In the genomic region with DNA sequence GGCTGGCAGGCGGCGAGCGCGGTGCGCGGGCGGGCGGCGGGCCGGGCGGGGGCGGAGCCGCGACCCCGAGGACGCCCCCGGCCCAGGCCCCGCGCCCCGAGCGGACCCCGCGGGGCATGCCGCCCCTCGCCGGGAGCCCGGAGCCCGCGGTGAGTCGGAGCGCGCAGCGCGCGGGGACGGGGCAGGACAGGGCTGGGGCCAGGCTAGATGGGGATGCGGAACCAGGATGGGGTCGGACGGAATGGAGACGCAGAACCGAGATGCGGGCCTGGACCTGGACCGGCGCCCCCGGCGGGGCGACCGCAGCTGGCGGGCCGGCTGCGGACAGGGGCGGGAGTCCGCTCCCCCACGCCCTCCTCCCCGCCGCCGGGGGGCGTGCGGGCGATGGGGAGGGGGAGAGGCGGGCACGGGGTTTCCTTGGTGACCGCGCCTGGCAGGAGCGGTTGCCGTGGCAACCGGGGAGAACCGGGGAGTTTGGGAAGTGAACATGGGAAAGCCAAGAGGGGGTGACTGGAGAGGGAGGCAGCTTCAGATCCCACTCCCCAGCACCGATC, we compare ENCODE assay signal across 10 mouse cellular contexts. TPM values are rescaled to one million over a fixed set of nuclear protein-coding genes. Genes with fewer than 3 reads are reported as not detected.
A peak's percentile ranks its signal among the peaks of the same experiment; 100 is the strongest.
DNase-seq lines count a peak whose midpoint lies in the region; ATAC-seq and TF ChIP-seq lines count a peak whose summit lies in the region.
"Had no signal": no experiment of that assay in that cellular context is flagged by ENCODE, and none has a peak within 500 bp of the region (broad histone marks: within the 10 kb centered on the region; RNA-seq: fewer than 3 reads in every experiment).

Gene Lrrc4b, plus strand, starts transcription at position 51 of the 554 bp plus-strand sequence.

- no peaks in the 10 kb centered on the region; the same call in none of the 2 replicates for H3K4me1 ChIP-seq in kidney, postnatal 0 days (replicated peaks; ENCODE audit: insufficient read depth, low read length)
- peaks cover 8% of the 10 kb centered on the region for H3K4me1 ChIP-seq in embryonic facial prominence, embryonic 11.5 days (ENCODE audit: control insufficient read depth, insufficient read depth, low read length)

- intact Hi-C loops in heart, postnatal 10 days (cut with DNase I) = no loop called here
- intact Hi-C loops in left cerebral cortex, postnatal 10 days (cut with DNase I) = no loop called here

- no peak for ATAC-seq in kidney, postnatal 0 days (replicated peaks; ENCODE audit: low FRiP score, low read depth)
- ATAC-seq in embryonic facial prominence, embryonic 11.5 days (replicated peaks; ENCODE audit: insufficient number of reproducible peaks, low FRiP score, low TSS enrichment, low read depth) = 0 out of 2 replicates have a peak, but pooled peaks have one; percentile 20
- ATAC-seq in activated CD4-positive, CD25-positive, alpha-beta regulatory T cell, adult 4 months = no peak
- no peak for ATAC-seq in CD4-positive, CD25-positive, alpha-beta regulatory T cell, adult 4 months

- H3K27me3 ChIP-seq in kidney, postnatal 0 days (ENCODE audit: insufficient read depth, low read length) = peaks cover 23% of the 10 kb centered on the region; the same call in 1 of the 2 replicates
- H3K27me3 ChIP-seq in embryonic facial prominence, embryonic 11.5 days (ENCODE audit: control insufficient read depth, insufficient read depth, low read length) = peaks cover 20% of the 10 kb centered on the region

- H3K9ac ChIP-seq in kidney, postnatal 0 days (ENCODE audit: low read depth, low read length) = peak within 1 kb of the TSS; percentile 28
- H3K9ac ChIP-seq in embryonic facial prominence, embryonic 11.5 days (replicated peaks; ENCODE audit: low read length) = peak within 1 kb of the TSS; percentile 70

- H3K9me3 ChIP-seq in kidney, postnatal 0 days (replicated peaks; ENCODE audit: low read length) = no peaks in the 10 kb centered on the region
- H3K9me3 ChIP-seq in embryonic facial prominence, embryonic 11.5 days (replicated peaks; ENCODE audit: control insufficient read depth, low read length) = no peaks in the 10 kb centered on the region
- H3K9me3 ChIP-seq: G1E had no signal

- peak within 1 kb of the TSS; percentile 35 for H3K4me3 ChIP-seq in kidney, postnatal 0 days (replicated peaks; ENCODE audit: low read depth, low read length)
- peak within 1 kb of the TSS; percentile 63 for H3K4me3 ChIP-seq in embryonic facial prominence, embryonic 11.5 days (ENCODE audit: low read depth, low read length)

- DNase-seq in kidney, postnatal 0 days (ENCODE audit: low spot score) = no peak
- DNase-seq in kidney, postnatal 14 days = no peak
- peak; percentile 77 for DNase-seq in embryonic facial prominence, embryonic 11.5 days (ENCODE audit: low spot score)
- DNase-seq in heart, postnatal 10 days = no peak
- DNase-seq in left cerebral cortex, postnatal 10 days (ENCODE audit: extremely low spot score in 1 of 2, low spot score in 2 of 2) = peak; percentile 79 to 89
- DNase-seq in retina, embryonic 14.5 days (ENCODE audit: low spot score) = peak; percentile 71

- peak within 1 kb of the TSS; percentile 55 for H3K4me2 ChIP-seq in kidney, postnatal 0 days (ENCODE audit: low read length)
- H3K4me2 ChIP-seq in embryonic facial prominence, embryonic 11.5 days (ENCODE audit: low read depth, low read length) = peak within 1 kb of the TSS; percentile 92

- H3K36me3 ChIP-seq in kidney, postnatal 0 days (ENCODE audit: insufficient read depth, low read length) = no peaks in the 10 kb centered on the region
- no peaks in the 10 kb centered on the region for H3K36me3 ChIP-seq in embryonic facial prominence, embryonic 11.5 days (replicated peaks; ENCODE audit: control insufficient read depth, insufficient read depth, low read depth, low read length)
- H3K36me3 ChIP-seq: G1E had no signal

- no peak within 1 kb of the TSS for H3K27ac ChIP-seq in kidney, postnatal 0 days
- H3K27ac ChIP-seq in embryonic facial prominence, embryonic 11.5 days (replicated peaks; ENCODE audit: low read depth, low read length) = peak within 1 kb of the TSS; percentile 72

- no peak for TF ChIP-seq CTCF in kidney, postnatal 0 days (IDR thresholded peaks at IDR 0.05; ENCODE audit: low read depth)

- WGBS in kidney, postnatal 0 days = under 1% methylated on average over 40 of the region's 69 CpGs
- WGBS in embryonic facial prominence, embryonic 11.5 days = 1% methylated on average over 19 of the region's 69 CpGs

RNA-seq across cellular contexts. Expression of gene Lrrc4b, which starts in this region (rescaled TPM):
- 0.26 and 0.42 TPM in 2 replicates for polyA plus RNA-seq in kidney, postnatal 0 days (2015; fragmentation: Nextera tagmentation; extraction: Ambion mirVana)
- 1.9 and 3.2 TPM in 2 replicates for polyA plus RNA-seq in embryonic facial prominence, embryonic 11.5 days (2014; fragmentation: Nextera tagmentation; extraction: Ambion mirVana)
- 10 to 100 TPM; 28.3 to 39.0 TPM for total RNA-seq in heart, postnatal 10 days (2021)
- 100 to 1,000 TPM; 311 to 323 TPM for total RNA-seq in left cerebral cortex, postnatal 10 days (2021)
- not detected for polyA plus RNA-seq in activated CD4-positive, CD25-positive, alpha-beta regulatory T cell, adult 4 months (2017; shearing (Covaris generic))
- not detected for polyA plus RNA-seq in CD4-positive, CD25-positive, alpha-beta regulatory T cell, adult 4 months (2017; shearing (Covaris generic))
- total RNA-seq: liver, adult 2 months had no signal
- polyA plus RNA-seq: G1E; liver, adult 2 months had no signal

Comparison
In these comparisons a context has a peak if more than half of its experiments do, and no peak if none do; other contexts are left out.
1. RNA of gene Lrrc4b (total RNA-seq): 311 to 323 TPM in left cerebral cortex, postnatal 10 days; 28.3 to 39.0 TPM in heart, postnatal 10 days; every median in the first group is over 4 times any median in the second.
2. DNase-seq: peak in embryonic facial prominence, embryonic 11.5 days (single experiment), left cerebral cortex, postnatal 10 days (2 of 2) and retina, embryonic 14.5 days (single experiment); none in kidney, postnatal 0 days (single experiment), kidney, postnatal 14 days (single experiment) and heart, postnatal 10 days (0 of 2).